Mouse (Mus musculus) right cerebral cortex, postnatal 10 days (tissue): ENCODE data around the gene Eid1.

Experiments
- DNase-seq, 2 experiments: peaks; one replicate each; pipeline ENCODE4 v3.0.0; 2021; ENCODE audit warnings: low spot score in 2 of 2

Gene Eid1

GRCm38 (mm10) chr2:125667721-125668120 is 5.2 kb upstream of the Eid1 start:
- no peak for DNase-seq

DNA sequence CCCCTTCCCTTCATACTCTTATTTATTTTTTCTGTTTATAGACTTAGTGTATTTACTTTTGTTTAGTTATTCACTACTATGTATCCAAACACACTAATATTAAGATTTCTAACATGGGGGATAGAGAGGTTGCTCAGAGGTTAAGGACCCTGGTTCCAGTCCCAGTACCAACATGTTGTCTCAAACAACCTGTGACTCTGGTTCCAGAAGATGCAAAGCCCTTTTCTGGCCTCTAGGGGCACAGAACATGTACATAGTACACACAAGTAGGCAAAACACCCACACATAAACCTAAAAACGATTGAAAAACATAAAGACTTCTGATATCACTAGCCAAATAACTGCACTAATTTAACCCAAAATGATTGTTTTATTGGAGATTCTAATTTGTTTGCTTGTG is 2.0 kb upstream of the Eid1 start:
- DNase-seq = no peak

GRCm38 (mm10) chr2:125672568-125672956 is 333 bp upstream of the Eid1 start:
- no peak for DNase-seq

DNA sequence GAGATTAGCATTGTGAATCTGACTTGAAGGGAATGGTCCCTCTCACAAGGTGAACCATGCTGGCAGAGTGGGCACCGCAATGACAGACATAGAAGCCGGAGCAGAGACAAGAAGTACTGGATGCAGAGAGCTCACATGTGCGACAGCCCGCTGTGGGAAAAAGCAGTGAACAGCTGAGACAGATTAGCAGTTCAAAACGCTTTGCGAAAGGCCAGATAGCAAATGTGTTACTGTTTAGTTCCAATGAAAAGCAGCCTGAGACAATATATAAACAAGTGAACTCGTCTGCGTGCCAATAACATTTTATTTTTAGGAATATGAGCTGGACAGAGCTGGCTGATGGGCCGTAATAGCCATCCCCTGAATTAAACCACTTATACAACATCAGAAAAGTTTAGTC is 8.9 kb downstream of the Eid1 start:
- no peak for DNase-seq

DNA sequence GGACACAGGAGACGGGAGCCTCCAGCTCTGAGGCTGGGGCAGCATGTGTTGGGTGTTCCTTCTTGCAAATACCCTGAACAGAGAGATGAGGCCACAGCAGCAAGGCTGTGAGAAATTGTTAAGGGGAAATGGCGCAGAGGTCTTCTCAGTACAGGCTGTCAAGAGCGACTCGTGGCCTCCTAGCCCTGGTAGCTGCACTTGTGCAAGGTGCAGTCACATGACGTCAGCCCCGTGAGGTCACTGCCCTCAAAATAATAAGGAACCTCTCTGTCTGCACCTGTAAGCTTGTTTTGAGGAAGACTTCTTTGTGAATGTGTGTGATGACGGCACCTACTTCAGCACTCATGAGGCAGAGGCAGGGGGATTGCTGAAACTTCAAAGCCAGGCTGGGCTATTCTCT is 11.0 kb downstream of the Eid1 start:
- no peak for DNase-seq

DNA sequence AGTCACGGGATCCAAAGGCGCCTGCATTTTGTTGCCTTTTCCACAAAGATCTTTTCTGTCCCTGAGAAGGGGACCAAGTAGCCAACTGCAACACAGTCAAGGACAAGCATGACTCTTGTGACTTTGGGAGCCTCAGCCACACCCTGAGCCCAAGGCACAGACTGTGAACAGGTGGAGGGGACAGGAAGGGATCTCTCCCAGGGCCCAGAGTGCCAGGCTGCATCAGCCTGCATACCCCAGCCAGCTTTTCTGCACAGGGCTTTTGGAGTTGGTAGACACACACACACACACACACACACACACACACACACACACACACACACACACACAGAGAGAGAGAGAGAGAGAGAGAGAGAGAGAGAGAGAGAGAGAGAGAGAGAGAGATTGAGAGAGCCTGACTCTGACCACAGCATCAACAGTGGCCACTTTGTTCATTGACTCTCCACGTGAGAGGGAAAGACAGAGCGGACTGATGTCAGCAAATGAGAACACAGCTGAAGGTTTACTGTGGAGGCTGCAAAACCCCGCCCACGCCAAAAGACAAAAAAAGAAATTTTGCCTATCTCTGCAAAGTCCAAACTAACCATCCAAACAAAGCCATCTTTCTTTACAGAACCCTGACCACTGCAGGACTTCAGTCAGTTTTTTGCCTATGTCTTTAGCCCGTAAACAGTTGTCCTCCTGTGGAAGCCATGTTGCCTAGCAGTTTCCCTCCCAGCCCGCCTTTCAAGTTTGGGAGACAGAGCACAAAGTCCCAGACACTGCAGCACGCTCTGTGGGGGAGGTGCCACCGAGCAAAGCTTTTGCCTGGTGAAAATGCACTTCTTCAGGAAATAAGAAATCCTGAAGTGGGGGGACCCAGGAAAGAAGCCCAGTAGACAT is 11.9 kb downstream of the Eid1 start:
- DNase-seq = no peak

DNA sequence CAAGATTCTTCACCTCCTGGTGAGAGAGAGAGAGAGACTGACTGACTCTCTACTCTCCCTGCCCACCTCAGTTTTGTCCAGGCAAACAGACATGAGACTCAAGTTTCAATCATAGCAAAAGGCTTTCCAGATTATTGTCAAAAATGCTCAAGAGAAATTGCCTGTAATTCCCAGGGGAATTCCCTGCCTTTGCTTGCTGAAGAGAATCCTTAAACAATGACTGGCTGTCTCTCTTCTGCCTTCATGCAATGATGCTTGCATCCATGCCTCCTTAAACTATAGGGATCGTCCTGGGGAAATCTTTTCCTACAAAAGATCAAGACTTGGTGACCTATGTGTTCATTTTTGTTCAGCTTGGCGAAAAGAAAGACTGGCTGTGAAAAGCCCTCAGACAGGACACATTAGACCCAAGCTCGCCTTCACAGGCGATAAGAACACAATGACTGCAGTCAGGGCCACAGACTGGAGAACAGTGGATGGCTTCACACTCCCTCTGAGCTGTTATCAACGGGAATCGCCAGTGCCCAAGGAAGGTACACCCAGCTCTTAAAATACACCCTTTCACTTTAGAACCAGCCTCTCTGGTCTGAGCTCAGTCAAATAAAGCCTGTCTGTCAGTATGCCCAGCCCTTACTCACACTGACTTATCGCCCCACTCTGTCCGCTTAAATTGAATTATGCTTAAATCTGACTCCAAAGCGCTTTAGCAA is 12.7 kb downstream of the Eid1 start:
- DNase-seq = no peak

- no peak for DNase-seq
These were observed 19.1 kb downstream of the Eid1 start for GRCm38 (mm10) chr2:125692010-125692409.

DNA sequence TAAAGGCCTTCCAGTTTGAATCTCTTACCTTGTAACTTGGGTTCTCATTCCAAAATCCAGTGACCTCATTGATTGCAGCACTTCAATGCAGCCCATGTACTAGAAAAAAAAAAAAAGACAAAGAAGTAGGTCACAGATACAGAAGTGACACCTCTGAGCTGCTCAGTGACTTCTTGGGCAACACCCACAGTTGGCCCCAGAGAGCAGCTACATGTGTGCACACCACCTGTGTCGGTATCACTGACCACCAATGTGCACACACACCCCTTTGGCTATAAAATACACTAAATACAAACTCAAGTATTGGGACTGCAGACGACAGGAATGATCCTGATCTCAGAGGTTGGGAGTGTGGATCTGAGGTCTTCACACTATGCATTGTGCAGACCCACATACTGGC is 21.9 kb downstream of the Eid1 start:
- DNase-seq = no peak

DNA sequence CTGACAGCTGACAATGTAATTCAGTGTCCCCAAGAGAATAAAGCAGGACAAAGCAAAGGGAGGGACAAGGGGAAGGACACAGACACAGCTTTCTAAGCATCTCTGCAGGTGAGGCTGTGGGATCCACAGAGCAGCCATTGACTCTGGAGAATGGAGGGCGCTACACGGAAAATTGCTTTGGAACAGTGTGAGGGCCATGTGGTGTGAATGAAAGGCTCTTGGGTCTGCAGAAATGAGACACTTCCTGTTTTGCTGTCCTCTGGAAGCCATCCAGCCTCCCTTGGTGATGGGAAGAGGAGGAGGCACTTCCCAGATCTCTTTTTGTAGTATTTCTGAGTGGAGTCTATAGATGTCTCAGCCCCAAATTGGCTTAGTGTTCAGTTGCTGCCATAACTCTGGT is 23.3 kb downstream of the Eid1 start:
- peak in 1 of 2 experiments; percentile 39 for DNase-seq

- no peak for DNase-seq
These were observed 28.7 kb downstream of the Eid1 start for GRCm38 (mm10) chr2:125701606-125702005.

DNA sequence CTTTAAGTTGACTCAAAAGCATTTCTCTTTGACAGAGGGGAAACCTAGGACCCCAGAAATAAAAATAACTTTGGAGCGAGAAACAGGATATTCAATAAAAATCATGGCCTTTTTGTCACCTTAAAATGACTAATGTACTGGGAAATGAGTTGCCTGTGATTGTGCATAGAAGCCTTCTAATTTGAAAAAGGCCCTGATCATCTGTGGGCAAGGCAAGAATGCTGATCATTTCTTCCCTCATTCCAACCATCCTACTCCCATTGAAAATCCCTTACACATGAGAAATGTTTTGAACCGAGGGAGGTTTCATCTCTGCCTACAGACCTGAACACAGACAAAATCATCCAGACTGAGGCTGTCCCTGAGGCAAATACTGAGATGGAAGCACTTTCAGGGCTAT is 30.0 kb downstream of the Eid1 start:
- DNase-seq = no peak

- DNase-seq = no peak
These were observed 32.2 kb downstream of the Eid1 start for GRCm38 (mm10) chr2:125704907-125705631.

DNA sequence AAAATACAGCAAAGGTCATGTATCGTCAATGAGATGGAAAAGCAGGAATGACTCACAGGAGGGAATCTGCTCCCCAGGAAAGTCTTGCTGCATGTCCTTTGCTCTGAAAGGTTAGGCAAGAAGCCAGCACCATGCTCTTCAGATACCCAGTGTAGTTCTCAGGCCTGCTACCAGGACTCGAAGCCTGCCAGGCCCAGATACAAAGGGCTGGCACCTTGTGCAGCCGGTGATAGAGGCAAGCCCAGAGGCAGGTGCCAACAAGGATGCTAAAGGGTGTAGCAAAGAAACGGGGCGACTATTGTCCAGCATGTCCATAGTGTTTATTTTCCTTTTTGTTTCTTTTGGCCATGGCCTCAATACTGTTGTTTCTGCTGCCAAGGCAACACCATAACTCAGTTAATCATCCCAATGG is 33.6 kb downstream of the Eid1 start:
- no peak for DNase-seq

DNA sequence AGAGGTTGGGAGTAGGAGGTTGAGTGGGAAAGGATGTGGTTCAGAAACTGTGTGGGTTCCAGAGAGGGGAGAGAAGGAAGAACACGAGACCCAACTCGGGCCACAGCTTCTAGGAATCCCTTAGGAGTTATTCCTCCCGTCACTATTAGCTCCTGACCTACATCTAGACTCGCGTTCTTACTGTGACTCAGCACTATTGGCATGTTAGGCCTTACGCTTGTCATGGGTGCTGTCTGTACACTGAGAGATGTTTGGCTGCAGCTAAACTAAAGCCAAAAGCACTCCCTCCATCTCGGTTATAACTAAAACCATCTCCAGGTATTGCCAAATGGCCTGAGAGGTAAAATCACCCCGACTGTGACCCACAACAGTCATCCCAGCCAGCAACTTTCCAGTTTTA is 43.7 kb downstream of the Eid1 start:
- no peak for DNase-seq

DNA sequence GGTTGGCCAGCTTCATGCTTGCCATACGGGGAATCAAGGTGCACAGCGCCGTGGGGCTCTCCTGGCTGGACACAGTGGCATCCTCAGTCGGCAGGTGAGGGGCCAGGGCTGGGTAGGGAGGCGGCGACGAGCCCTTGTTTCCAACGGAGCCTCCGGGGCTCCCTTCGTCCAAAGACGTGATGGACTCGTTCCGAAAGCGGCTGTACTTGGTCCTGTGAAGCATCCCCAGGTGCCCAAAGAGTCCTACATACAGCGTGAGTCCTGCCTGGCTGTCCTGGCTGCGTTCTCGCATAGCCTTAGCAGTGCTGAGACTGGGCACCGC is 50.2 kb downstream of the Eid1 start:
- DNase-seq = no peak

GRCm38 (mm10) chr2:125723408-125724085 is 50.7 kb downstream of the Eid1 start:
- peak; percentile 68 to 70 for DNase-seq

- DNase-seq = peak in 1 of 2 experiments; percentile 49
These were observed 51.2 kb downstream of the Eid1 start, which contains the start of gene Shc4 for GRCm38 (mm10) chr2:125724086-125724430. Shc4 (minus strand) TSS chr2:125724148.
